Mouse (Mus musculus) ovary, postnatal 36 days (tissue): ENCODE results near the gene 6030468B19Rik.
A peak's percentile ranks its signal among the peaks of the same experiment; 100 is the strongest.

Source experiments
- DNase-seq: peaks from one replicate; pipeline ENCODE4 v3.0.0; 2022; ENCODE audit warnings: low spot score, mixed read lengths

6030468B19Rik gene

GRCm38 (mm10) chr11:117797511-117798159, at the start of gene 6030468B19Rik:
Gene 6030468B19Rik, plus strand, starts transcription at chr11:117797660.
- no peak for DNase-seq

DNA sequence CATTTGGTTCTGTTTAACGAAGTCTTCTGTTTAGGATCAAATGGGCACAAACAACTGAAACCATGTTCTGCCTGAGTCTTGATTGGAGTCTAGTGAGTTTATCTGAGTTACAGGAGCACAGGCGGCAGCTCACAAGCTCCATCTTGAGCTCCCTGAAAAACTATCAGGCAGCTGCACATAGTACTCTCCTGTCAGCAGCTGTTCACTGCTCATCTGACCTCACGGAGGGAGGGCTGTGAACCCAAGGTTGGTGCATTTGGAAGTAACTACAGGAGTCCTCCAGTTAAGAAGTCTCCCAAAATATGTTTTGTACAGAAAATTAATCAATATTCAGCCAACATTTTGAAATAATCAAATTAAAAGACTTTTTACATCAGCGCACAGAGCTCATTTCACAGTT, 48.8 kb upstream of the 6030468B19Rik start:
- no peak for DNase-seq

- no peak for DNase-seq
Observed at GRCm38 (mm10) chr11:117749414-117749813, 48.0 kb upstream of the 6030468B19Rik start.

DNA sequence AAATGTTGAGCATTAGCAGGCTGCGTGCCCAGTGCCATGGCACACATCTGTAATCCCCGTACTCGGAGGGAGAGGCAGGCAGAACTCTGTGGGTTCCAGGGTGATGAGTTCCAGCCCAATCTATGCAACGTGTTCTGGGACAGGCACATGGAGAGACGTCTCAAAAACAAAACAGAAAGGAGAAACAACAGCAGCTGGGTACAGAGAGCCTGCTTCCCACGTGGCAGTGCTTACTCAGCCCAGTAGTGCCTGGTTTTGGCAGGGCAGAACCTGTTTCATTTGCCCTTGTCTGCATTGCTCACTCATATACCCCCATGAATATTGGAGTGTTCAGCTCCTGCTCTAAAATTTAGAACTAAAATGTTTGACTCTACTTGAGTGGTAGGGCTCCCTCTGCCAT, 45.9 kb upstream of the 6030468B19Rik start:
- no peak for DNase-seq

GRCm38 (mm10) chr11:117755891-117756290, 41.6 kb upstream of the 6030468B19Rik start:
- no peak for DNase-seq

DNA sequence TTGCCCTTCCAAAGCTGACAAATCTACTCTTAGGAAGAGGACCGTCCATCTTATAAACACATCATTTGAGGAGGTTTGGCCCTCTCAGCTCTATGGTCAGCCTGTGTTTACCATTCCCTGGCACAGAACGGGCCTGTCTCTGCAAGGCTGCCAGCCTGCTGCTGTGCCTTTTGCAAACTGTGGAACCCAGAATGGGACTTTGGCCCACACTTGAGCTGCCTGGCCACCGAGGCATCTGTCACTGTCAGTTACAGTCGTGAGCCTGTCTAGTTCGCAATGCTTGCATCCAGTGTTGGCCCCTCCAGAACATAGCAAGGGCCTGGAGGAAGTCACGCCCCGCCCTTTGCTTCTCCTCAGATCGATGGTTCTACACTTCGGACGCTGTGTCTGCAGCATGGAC, 38.2 kb upstream of the 6030468B19Rik start:
- DNase-seq: no peak

- DNase-seq: no peak
Observed at GRCm38 (mm10) chr11:117760374-117761119, 36.9 kb upstream of the 6030468B19Rik start.

- no peak for DNase-seq
Observed at GRCm38 (mm10) chr11:117761801-117762200, 35.7 kb upstream of the 6030468B19Rik start.

- DNase-seq: no peak
Observed at GRCm38 (mm10) chr11:117762246-117762645, 35.2 kb upstream of the 6030468B19Rik start.

DNA sequence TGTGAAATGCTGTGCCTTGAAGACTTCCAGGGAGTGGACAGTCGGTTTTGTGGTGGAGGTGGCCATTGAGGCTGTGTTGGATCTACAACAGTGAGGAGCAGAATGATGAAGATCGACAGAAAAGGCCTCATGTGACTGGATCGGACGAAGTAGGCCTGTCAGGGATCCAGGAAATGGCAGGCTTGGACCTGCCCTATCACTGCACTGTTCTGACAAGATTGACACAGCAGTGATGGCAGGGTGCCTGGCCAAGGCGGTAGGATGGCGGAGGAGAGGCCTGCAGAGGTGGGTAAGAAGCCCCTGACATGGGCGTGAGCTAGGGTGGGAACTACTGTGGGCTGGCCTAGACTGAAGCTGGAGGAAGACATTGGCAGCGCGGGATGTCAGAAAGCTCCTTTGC, 33.1 kb upstream of the 6030468B19Rik start:
- DNase-seq: no peak

DNA sequence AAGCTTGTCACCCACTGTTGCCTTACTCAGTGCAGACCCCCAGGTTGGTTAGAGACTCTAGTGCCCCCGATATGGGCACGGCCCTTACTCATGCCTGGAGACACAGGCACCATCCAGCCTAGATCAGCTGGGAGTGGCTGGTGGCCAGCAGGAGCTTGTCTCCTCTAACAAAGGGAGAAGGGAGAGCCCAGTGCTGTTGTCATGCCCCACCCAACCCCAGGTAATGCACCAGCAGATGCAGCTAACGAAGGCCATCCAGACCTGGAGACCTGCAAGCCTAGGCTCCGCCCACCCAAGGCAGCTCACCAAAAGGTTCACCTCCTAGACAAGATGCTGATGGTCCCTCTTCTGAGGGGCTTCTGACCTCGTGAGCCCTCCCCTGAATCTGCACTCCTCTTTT, 32.1 kb upstream of the 6030468B19Rik start:
- no peak for DNase-seq

DNA sequence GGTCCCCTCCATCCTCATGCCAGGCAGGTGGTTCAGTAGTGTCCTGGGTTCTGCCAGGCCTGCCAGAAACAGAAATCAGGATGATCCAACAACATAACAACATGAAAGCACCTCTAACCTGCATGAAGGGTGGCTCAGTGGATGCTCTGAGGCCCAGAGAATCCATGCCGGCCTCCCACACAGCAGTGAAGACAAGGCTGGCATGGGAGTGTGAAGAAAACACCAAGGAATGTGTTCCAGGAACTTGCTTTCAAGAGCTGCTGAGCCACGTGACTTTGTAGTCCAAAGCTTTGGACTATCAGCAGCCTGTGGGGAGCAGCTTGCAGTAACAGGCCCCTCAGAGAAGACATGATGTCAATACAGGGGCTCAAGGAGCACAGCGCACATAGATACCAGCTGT, 31.2 kb upstream of the 6030468B19Rik start:
- DNase-seq: no peak

- DNase-seq: no peak
Observed at GRCm38 (mm10) chr11:117768725-117769682, 28.5 kb upstream of the 6030468B19Rik start.

DNA sequence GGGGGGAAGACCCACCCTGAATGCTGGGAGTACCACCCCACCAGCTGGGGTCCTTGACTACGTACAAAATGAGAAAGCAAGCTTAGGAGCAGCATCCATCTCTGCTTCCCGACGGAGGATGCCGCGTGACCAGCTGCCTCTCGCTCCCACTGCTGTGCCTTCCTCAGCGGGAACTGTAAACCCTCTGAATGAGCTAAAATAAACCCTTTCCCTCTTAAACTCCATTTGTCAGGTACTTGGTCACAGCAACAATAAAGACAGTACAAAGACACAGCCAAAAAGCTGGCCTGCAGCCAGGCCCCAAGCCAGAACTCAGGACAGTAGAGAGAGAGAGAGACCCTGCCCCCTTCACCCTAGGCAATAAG, 27.8 kb upstream of the 6030468B19Rik start:
- DNase-seq: no peak

DNA sequence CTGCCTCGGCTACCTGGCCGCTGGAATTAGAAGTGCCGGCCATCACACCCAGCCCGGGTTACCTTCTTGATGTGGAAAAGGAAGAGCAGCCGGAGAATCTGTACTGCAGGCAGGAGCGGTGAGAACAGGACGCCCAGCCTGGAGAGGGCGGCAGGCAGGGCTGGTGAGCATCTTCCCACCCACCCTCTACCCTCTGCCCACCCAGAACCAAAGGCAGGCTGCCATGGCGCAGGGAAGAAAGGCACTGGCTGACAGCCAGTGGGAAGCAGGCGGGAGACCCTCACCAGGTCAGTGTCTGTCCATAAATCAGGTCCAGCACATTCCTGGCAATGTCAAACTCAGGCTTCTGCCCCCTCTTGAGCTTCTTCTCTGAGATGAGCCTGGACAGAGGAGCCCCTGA, 27.1 kb upstream of the 6030468B19Rik start:
- no peak for DNase-seq

DNA sequence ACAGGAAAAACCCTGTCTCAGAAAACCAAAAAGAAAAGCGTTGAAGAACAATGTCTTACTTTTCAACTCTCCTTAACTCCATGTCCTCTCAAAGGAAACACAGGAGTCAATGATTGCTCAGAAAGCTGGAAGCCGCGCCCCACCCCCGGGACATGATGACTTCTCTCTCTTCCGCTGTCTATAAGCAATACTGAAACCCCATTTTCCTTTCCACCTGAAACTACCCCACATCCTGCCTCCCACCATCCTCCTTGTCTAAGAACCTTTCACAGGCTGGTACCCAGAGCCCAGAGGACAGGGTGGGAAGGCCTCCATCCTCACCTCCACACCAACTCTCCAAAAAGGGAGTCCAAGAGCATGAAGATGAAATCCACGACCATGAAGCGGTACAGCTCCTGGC, 25.1 kb upstream of the 6030468B19Rik start:
- no peak for DNase-seq

DNA sequence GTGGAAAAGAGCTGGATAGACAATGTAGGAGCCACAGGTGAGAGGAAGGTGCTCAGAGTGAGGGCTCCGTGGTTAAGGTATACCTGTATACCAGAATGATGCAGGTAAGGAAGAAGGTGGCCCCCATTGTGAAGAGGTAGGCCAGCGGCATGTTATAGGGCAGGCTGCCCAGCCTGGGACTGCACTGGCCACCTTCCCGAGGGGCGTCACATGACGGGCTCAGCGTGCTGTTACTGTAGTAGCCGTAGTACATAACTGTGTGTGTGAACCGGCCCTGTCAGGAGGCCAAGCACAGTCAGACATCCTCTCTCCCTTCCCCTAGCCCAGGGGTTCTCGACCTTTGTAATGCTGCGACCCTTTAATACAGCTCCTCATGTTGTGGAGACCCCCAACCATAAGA, 22.5 kb upstream of the 6030468B19Rik start:
- no peak for DNase-seq

DNA sequence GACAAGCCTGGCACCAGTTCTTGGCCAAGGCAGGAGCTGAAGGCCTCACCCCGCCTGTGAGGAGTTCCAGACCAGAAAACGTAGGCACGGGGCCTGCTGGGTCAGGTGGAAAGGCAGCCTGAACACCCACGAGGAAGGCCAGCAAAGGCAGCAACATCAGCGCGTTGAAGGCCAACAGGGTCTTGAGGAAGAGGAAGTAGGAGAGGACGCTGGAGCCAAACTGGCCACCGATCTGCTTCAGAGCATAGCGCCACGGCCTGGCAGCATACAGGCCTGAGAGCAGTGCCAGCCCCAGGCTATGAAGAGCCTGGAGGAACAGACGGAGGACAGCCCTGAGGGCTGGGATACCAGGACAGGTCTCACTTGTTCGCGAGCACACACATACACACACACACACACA, 21.9 kb upstream of the 6030468B19Rik start:
- DNase-seq: no peak

DNA sequence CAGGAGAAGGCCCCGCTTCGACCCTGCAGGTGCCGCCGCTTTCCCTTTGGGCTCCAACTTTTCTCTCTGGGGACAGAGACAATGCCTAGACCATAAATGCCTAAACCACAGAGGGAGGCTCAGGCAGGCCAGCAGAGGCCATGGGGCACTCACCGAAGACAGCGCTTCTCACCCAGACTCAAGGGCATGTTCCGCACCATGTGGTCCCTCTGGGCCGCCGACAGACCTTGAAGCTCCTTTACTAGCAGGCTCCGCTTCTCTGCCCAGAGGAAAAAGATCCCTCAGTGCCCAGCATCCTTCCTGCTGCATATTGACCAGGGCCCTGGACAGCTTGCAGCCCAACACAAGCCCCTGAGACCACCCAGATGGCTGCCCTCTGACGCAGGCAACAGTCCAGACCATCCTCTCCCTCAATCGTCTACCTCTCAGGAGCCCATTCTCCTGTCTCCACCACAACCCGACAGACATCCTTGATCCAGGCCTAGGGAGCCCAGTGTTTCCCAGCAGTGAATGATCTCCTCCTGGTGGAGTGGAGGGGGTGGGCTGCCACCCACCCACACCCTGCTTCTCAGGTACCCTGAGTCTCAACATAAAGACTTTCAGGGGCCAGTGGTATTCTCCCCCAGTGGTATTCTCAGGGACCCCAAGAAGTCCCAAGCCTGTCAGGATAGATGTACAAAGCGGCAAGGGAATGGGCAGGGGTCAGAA, 21.2 kb upstream of the 6030468B19Rik start:
- peak; percentile 34 for DNase-seq

DNA sequence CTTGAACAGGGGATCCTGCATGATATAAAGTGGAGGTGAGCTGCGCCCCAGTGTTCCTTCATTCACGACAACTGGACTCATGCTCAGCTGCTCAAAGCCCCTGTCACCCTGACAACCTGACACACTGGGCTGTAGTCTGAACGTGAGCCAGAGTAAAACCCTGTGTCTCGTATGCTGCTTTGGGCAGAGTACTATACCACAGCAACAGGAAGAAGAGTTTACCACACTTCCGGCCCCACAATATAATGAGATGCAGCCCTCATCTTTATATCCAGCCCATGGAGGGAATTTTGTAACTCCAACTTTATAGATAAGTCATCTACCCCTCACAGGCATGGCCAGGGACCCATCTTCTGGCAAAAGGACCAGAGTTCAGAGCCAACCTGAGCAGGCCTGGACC, 20.3 kb upstream of the 6030468B19Rik start:
- DNase-seq: no peak

- DNase-seq: peak; percentile 34
Observed at GRCm38 (mm10) chr11:117778031-117778430, 19.4 kb upstream of the 6030468B19Rik start.

GRCm38 (mm10) chr11:117778851-117779433, 18.5 kb upstream of the 6030468B19Rik start:
- peak; percentile 28 for DNase-seq
